Mouse (Mus musculus): ENCODE results near the gene Chrdl2. TPM values are rescaled to one million over a fixed set of nuclear protein-coding genes. Genes with fewer than 3 reads are reported as not detected.
A peak's percentile ranks its signal among the peaks of the same experiment; 100 is the strongest.

Chrdl2 gene
- polyA plus RNA-seq, 1 experiment, result not detected

DNA sequence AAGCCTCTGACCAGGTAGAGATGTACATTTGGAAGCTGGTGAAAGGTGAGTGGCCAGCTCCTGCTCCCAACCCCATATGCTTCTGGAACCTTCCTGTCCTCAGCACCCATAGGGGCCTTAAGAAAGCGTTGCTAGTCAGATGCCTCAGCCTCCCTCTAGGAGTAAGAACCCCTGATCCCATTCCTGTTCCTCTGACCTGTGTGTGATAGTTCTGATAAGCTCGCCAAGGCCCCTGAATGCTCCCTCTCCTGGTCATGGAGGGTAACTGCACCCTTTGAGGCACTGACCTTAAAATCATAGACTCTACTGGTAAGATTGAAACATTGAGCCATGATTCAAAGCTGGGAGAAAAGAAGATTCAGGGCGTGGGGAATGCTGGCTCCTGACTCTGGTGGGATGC is 23.3 kb downstream of the Chrdl2 start:
- 58% methylated on average over 3 of the region's 3 CpGs for WGBS
- Histone ChIP-seq H3K4me1 (ENCODE audit: control insufficient read depth, insufficient read depth, low read length) (no peaks in the 10 kb centered on the region), H3K27ac (ENCODE audit: insufficient read depth, low read depth, low read length) (no peak overlapping the region), H3K4me3 (ENCODE audit: insufficient read depth, low read depth, low read length) (no peak overlapping the region)
- TF ChIP-seq POLR2A (IDR thresholded peaks at IDR 0.05; ENCODE audit: insufficient read depth, low read depth, low read length), result no peak
- 0 out of 2 replicates have a peak, but pooled peaks have one; percentile 3 for TF ChIP-seq CTCF (IDR thresholded peaks at IDR 0.05; ENCODE audit: insufficient read depth, low read depth, low read length)

DNA sequence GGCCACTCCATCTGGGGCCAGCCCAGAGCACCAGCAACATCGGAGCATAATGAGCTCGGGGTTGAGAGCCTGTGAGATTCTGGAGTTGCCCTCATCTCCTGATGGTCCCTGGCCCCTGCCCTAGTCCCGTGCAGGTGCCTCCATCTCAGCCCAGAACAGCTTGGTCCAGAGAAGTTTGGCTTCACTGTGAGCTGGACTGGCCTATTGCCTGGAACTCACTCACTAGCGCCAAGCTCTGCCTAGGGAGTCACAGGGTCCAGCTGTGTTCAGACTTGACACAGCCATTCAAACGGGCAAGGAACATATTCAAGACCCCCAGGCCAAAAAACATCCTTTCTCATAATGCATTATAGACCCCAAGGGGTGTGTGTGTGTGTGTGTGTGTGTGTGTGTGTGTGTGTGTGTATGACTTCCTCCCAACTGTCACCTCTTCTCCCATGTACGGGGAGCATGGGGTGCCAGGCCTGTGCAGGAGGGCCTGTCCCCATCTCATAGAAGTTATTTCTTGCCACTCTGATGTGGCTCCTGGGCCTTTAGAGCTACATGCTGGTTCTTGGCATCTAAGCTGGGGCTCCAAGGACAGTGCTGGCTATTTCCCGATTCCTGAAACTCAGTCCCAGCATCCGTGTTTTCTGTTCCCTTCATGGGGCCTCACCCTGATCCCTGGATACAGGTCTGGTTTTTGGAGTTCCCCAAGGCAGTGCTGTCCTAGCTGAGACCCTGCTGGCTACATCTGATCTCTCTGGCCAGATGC is 25.2 kb downstream of the Chrdl2 start:
- Histone ChIP-seq H3K4me3 (ENCODE audit: insufficient read depth, low read depth, low read length) (no peak overlapping the region), H3K4me1 (ENCODE audit: control insufficient read depth, insufficient read depth, low read length) (no peaks in the 10 kb centered on the region), H3K27ac (ENCODE audit: insufficient read depth, low read depth, low read length) (no peak overlapping the region)
- 73% methylated on average over 8 of the region's 8 CpGs for WGBS
- no peak for TF ChIP-seq CTCF (IDR thresholded peaks at IDR 0.05; ENCODE audit: insufficient read depth, low read depth, low read length)
- no peak for TF ChIP-seq POLR2A (IDR thresholded peaks at IDR 0.05; ENCODE audit: insufficient read depth, low read depth, low read length)

DNA sequence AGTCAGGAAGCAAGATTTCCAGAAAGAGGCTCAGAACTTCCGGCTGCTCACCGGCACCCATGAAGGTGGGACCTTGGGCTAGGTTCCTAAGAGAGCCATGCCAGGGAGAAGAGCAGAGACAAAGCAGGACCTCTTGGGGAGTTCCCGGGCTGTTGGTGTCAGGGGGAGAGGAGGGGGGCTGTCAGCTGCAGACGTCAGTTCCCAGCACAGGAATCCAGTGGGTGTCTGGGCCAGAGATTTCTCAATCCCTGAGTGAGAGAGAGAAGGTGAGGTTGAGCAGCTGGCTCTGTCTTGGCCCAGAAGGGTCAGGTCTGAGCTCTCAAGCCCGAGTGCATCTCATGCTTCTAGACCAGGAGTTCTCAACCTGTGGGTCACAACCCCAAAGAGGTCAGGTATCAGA is 27.7 kb downstream of the Chrdl2 start:
- 70% methylated on average over 5 of the region's 5 CpGs for WGBS
- H3K4me1 ChIP-seq (ENCODE audit: control insufficient read depth, insufficient read depth, low read length), result no peaks in the 10 kb centered on the region
- H3K4me3 ChIP-seq (ENCODE audit: insufficient read depth, low read depth, low read length), result no peak overlapping the region

GRCm38 (mm10) chr7:100034815-100035463 is 29.0 kb downstream of the Chrdl2 start:
- WGBS, result 80% methylated on average over 11 of the region's 11 CpGs
- no peak overlapping the region for H3K27ac ChIP-seq (ENCODE audit: insufficient read depth, low read depth, low read length)
- TF ChIP-seq POLR2A (IDR thresholded peaks at IDR 0.05; ENCODE audit: insufficient read depth, low read depth, low read length), result no peak
- no peak for TF ChIP-seq CTCF (IDR thresholded peaks at IDR 0.05; ENCODE audit: insufficient read depth, low read depth, low read length)

More for the DNA sequence above, 27.7 kb downstream of the Chrdl2 start:
- H3K27ac ChIP-seq (ENCODE audit: insufficient read depth, low read depth, low read length), result no peak overlapping the region
- TF ChIP-seq POLR2A (IDR thresholded peaks at IDR 0.05; ENCODE audit: insufficient read depth, low read depth, low read length) (no peak), CTCF (IDR thresholded peaks at IDR 0.05; ENCODE audit: insufficient read depth, low read depth, low read length) (no peak)

DNA sequence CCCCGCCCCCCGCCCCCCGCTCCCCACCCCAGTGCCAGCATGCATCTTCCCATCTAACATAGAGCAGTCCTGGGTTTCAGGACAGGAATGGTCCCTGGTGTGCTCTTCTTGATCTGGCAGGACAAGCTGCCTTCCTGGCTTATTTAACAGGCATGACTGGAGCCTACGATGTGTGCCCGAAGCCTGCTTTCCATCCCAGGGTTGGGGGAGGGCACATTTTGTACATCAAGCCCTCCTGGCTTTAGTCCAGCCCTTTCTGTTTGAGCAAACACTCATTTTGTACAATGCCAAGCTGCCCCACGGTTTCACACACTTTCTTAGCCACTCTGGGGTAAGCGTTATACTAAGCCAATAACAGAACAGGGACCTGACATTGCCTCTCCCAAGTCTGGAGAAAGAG is 30.1 kb downstream of the Chrdl2 start:
- 65% methylated on average over 7 of the region's 7 CpGs for WGBS
- no peak overlapping the region for H3K4me3 ChIP-seq (ENCODE audit: insufficient read depth, low read depth, low read length)
- H3K4me1 ChIP-seq (ENCODE audit: control insufficient read depth, insufficient read depth, low read length), result no peaks in the 10 kb centered on the region
- H3K27ac ChIP-seq (ENCODE audit: insufficient read depth, low read depth, low read length), result no peak overlapping the region
- TF ChIP-seq CTCF (IDR thresholded peaks at IDR 0.05; ENCODE audit: insufficient read depth, low read depth, low read length) (no peak), POLR2A (IDR thresholded peaks at IDR 0.05; ENCODE audit: insufficient read depth, low read depth, low read length) (no peak)

More at GRCm38 (mm10) chr7:100034815-100035463, 29.0 kb downstream of the Chrdl2 start:
- Histone ChIP-seq H3K4me1 (ENCODE audit: control insufficient read depth, insufficient read depth, low read length) (no peaks in the 10 kb centered on the region), H3K4me3 (ENCODE audit: insufficient read depth, low read depth, low read length) (no peak overlapping the region)

DNA sequence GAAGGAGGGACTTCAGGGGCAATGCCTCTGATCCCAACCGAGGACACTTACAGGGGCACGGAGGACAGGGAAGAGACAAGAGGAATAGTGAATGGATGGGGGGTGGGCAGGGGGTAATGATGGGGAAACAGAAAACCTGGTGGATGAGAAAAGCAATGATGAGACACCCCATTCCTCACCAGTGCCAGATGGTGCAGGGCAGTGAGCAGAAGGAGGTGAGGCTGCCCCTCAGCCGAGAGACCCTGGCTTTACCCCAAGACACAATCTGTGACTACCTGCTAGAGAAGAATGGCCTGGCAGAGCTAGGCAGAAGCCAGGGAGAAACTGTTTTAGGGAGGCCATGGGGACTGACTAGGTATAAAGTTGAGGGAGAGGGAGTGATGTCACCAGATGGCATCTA is 30.5 kb downstream of the Chrdl2 start:
- WGBS, result 63% methylated on average over 3 of the region's 3 CpGs
- H3K4me3 ChIP-seq (ENCODE audit: insufficient read depth, low read depth, low read length), result no peak overlapping the region
- no peak for TF ChIP-seq POLR2A (IDR thresholded peaks at IDR 0.05; ENCODE audit: insufficient read depth, low read depth, low read length)
- TF ChIP-seq CTCF (IDR thresholded peaks at IDR 0.05; ENCODE audit: insufficient read depth, low read depth, low read length), result no peak
- no peak overlapping the region for H3K27ac ChIP-seq (ENCODE audit: insufficient read depth, low read depth, low read length)
- no peaks in the 10 kb centered on the region for H3K4me1 ChIP-seq (ENCODE audit: control insufficient read depth, insufficient read depth, low read length)

DNA sequence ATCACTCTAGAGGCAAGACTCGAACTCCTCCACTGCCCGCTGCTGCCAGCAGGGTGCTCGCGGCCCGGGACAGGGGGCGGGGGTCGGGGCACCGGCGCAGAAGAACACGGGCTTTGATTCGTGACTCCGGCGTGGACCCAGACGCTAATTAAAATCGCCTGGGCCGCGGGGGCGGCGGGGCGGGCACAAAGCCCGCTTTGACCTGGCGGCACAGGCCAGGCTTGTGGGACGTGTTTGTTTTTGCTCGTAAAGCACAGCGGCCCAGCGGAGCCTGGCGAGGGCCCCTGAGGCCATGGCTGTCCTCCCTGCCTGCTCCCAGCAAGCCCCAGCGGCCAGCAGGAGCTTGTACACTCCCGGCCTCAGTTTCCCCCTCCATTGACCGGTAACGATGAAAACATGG is 36.1 kb downstream of the Chrdl2 start:
- TF ChIP-seq CTCF (IDR thresholded peaks at IDR 0.05; ENCODE audit: insufficient read depth, low read depth, low read length), result no peak
- TF ChIP-seq POLR2A (IDR thresholded peaks at IDR 0.05; ENCODE audit: insufficient read depth, low read depth, low read length), result no peak
- 16% methylated on average over 31 of the region's 31 CpGs for WGBS

DNA sequence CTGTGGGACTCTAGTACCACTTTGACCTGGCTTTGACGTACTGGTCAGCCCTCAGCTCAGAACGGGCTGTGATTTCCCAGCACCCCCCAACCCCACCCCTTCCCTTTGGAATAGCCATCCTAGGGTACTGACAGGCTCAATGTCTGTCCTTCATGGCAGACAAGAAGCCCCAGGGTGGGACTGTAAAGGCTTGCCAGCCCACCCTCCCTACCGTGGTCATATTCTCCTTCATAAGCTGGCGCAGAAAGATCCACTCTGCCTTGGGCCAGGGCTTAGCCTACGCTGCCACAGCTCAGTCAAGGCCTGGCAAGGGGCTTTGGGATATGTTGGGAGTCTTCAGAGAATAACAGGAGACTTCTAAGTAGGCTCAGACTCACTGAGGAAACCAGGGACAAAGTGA is 37.1 kb downstream of the Chrdl2 start:
- 90% methylated on average over 5 of the region's 5 CpGs for WGBS
- Histone ChIP-seq H3K4me3 (ENCODE audit: insufficient read depth, low read depth, low read length) (no peak overlapping the region), H3K27ac (ENCODE audit: insufficient read depth, low read depth, low read length) (no peak overlapping the region), H3K4me1 (ENCODE audit: control insufficient read depth, insufficient read depth, low read length) (peaks cover 22% of the 10 kb centered on the region)
- no peak for TF ChIP-seq POLR2A (IDR thresholded peaks at IDR 0.05; ENCODE audit: insufficient read depth, low read depth, low read length)
- TF ChIP-seq CTCF (IDR thresholded peaks at IDR 0.05; ENCODE audit: insufficient read depth, low read depth, low read length), result no peak

More for the DNA sequence above, 36.1 kb downstream of the Chrdl2 start:
- H3K4me1 ChIP-seq (ENCODE audit: control insufficient read depth, insufficient read depth, low read length), result peaks cover 22% of the 10 kb centered on the region
- no peak overlapping the region for H3K4me3 ChIP-seq (ENCODE audit: insufficient read depth, low read depth, low read length)
- no peak overlapping the region for H3K27ac ChIP-seq (ENCODE audit: insufficient read depth, low read depth, low read length)

DNA sequence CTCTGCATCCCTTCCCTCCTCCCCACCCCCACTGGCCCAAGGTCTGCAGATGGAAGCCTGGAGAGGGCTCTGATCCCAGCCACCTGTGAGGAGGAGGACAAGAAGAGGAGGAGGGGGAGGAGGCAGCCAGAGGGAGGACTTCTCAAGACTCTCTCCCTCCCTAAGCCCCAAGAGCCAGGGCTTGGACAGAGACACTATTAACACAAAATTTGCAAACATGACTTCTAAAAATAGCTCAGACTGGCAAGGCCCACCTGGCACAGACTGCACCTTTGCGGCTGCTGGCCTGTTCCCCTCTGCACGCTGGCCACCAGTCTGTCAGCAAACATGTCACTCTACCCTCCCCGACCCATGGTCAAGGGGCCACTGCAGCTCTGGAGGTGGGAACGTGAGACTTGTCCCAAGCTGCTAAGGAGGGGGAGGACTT is 37.6 kb downstream of the Chrdl2 start:
- no peak overlapping the region for H3K4me3 ChIP-seq (ENCODE audit: insufficient read depth, low read depth, low read length)
- peaks cover 22% of the 10 kb centered on the region for H3K4me1 ChIP-seq (ENCODE audit: control insufficient read depth, insufficient read depth, low read length)
- H3K27ac ChIP-seq (ENCODE audit: insufficient read depth, low read depth, low read length), result no peak overlapping the region
- TF ChIP-seq POLR2A (IDR thresholded peaks at IDR 0.05; ENCODE audit: insufficient read depth, low read depth, low read length), result no peak
- no peak for TF ChIP-seq CTCF (IDR thresholded peaks at IDR 0.05; ENCODE audit: insufficient read depth, low read depth, low read length)
- 45% methylated on average over 4 of the region's 4 CpGs for WGBS
